Mouse (Mus musculus) Patski (cell line): Measurements from ENCODE around the gene Gnb2. TPM values are rescaled to one million over a fixed set of nuclear protein-coding genes. Genes with fewer than 3 reads are reported as not detected.

Experiments used
- ATAC-seq: fragments of 100-300 bp; one replicate; pipeline ENCODE4 v1.8.0; 2021
- CTCF ChIA-PET: fragments of 350-600 bp; sonication (Branson Sonifier 250); formaldehyde crosslinking; loops from one replicate; lab custom pipeline; 2022; ENCODE audit warnings: inconsistent platforms; lab: Charles Lee
- POLR2A ChIA-PET: fragments of 350-600 bp; sonication (Branson Sonifier 250); formaldehyde crosslinking; loops from one replicate; lab custom pipeline; 2022; ENCODE audit warnings: antibody characterized with exemption, inconsistent platforms; lab: Charles Lee
- DNase-seq: peaks from one replicate; pipeline ENCODE4 v3.0.0-alpha.2; 2011; ENCODE audit warnings: low read depth, low spot score
- H3K27me3 ChIP-seq: fragments of 371-371 bp; one replicate; pipeline ENCODE4 v1.5.1; 2021
- CTCF ChIP-seq: fragments of 100-300 bp; IDR thresholded peaks from one replicate; pipeline ENCODE4 v1.5.1; 2021
- in situ Hi-C: fragments of 300-500 bp; cut with MboI; formaldehyde crosslinking; loops from 3 replicates; pipeline ENCODE4 v1.11.1; 2018; ENCODE audit warnings: low pct_unique_long_range_greater_than_20kb, mixed read lengths
- polyA plus RNA-seq: library from polyadenylated mRNA; unstranded; gene quantifications from one replicate; pipeline ENCODE4 v1.2.3, GENCODE M21; 2021

Gnb2 gene
- polyA plus RNA-seq, 1 experiment from 2014 or later: 963 TPM

DNA sequence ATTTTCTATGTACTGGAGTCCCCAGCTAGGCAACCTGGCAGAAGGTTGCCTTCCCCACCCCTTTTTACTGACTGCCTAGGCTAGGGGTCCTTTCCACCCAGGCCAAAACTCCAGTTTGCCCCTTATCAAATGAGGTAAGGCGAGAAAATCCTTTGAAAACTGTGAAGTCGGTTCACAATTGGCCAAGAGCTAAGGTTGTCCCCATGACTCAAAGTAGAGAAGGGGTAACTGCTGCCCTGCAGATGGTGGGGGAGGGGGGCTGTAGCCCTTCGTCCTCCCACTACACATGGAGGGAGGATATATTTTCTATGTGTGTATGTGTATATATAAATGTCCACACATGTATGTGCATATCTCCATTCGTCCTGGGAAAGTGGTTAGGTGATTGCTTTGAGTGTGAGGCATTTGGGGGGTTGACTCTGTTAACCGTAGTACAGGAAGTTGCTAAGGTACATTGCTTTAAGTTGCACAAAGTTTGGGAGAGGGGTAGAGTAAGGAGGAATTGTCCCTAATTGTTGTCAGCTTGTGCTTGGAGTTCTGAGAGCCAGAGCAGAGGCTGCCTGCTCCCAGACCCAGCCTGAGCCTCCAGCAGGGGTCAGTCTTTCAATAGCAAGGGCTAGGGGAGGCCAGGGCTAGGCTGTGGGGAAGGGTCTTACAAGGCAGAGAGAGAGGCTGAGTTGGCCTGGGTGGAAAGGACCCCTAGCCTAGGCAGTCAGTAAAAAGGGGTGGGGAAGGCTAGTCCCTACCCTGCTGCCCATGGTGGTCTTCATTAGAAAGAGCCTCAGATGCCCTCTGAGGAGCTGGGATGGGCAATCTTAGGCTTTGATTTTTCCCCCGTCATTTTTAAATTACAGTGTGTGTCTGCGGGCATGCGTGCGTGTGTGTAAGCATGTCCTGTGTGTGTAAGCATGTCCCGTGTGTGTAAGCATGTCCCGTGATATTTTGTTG lies 20.2 kb downstream of the Gnb2 start:
- DNase-seq: no peak
- ATAC-seq: no peak
- CTCF ChIA-PET: interaction anchor here (1.0 to 4.4 kb wide), 7 partner anchors 10 to 87 kb away, joined by 3 to 30 read pairs (median 5); partner anchors contain the start of gene Pop7

DNA sequence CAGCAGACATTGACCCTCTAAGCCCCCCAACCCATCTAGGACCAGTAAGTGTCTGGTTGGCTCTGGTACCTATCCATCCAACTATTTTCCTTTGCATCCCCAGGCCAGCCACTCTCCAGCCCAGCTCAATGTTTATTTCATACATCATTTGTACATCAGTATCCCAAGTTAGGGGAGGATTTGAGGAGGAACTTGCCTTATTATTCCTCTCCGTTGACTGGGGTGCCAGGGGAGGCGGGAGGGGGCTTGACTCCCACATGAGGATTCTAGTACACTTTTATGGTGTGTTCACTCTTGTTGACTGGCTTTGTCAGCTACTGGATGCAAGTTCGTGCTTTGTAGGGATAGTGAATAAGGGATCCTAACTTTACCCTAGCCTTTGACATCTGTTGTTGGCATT lies 21.6 kb downstream of the Gnb2 start:
- no peak for TF ChIP-seq CTCF
- ATAC-seq (no peak), DNase-seq (no peak)
- CTCF ChIA-PET: interaction anchor here (1.4 to 4.4 kb wide), 3 partner anchors 9 to 88 kb away, joined by 3 to 30 read pairs (median 17); partner anchors contain the start of gene Pop7
- in situ Hi-C loops: no loop called here
- no peaks in the 10 kb centered on the region for H3K27me3 ChIP-seq
- POLR2A ChIA-PET: interaction anchor here (0.8 to 1.3 kb wide), 5 partner anchors 9 to 18 kb away, joined by 3 to 5 read pairs (median 4); no protein-coding TSS in a partner anchor

More for the DNA sequence above, 20.2 kb downstream of the Gnb2 start:
- in situ Hi-C loops: no loop called here
- TF ChIP-seq CTCF: no peak
- no peaks in the 10 kb centered on the region for H3K27me3 ChIP-seq
- POLR2A ChIA-PET: interaction anchor here (0.7 to 1.3 kb wide), 4 partner anchors 13 to 228 kb away, joined by 4 to 5 read pairs (median 5); no protein-coding TSS in a partner anchor

DNA sequence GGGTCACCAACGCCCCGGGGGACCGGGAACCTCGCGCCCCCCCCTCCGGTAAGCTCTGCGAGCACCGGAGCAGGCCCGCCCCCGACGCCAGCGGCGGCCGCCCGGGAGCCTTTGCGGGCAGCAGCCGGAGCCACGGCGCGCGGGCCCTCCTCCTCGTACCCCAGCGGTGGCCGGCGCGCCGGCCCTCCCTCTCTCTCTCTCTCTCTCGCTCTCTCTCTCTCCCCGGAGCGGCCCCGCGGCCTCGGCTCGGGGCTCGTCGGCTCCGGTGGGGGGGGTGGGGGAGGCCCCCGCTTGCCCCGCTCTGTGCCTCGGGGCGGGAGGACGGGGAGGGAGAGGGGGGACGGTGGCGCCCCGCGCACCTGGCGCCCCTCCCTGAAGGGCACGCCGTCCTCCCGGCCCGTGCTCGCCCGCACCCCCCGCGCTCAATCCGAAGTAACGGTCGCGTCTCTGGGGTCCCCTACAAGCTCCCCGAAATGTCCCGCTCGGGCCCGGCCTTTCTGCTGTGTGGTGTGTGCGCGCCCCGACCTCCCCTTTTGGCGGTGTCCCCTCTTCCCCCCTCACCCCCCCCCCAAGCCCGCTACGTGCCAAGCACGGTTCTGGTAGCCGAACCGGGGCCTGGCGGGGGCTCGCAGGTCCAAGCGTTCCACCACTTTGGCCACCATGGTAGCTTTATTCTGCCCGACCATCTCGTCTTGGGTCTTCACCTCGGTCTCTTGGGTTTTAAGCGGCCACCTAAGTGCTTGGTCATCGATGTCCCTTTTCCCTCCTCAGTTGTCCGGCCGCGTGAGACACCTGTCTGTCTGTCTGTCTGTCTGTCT lies 22.5 kb downstream of the Gnb2 start:
- peak; percentile 23 for ATAC-seq
- POLR2A ChIA-PET: interaction anchor here (0.6 to 1.3 kb wide), 7 partner anchors 8 to 152 kb away, joined by 3 to 5 read pairs (median 4); no protein-coding TSS in a partner anchor
- CTCF ChIA-PET: interaction anchor here (0.6 to 4.4 kb wide), 2 partner anchors 8 to 12 kb away, joined by 3 to 30 read pairs; partner anchors contain the start of gene Pop7
- in situ Hi-C loops: no loop called here
- no peak for DNase-seq
- no peak for TF ChIP-seq CTCF
- H3K27me3 ChIP-seq: no peaks in the 10 kb centered on the region

DNA sequence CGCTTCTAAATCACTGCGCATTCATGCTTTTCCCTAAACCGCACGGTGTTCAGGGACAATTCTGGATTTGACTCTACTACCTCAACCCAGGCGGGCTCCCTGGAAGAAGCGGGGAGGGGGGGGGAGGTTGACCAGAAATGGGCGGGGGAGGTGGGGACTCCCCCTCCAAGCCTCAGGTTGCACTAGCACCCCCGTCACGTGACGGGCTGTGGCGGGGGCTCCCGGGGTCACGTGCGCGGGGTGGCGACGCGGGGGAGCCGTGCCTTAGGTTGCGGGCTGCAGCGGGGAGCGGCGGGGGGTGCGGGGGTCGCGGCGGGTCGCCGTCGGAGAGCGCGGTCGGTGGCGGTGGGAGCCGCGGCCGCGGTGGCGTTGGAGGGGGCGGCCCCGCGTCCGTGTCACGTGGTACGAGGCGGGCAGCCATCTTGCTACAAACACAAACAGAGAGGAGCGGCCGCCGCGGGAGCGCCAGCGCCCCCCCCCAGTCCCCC lies 23.3 kb downstream of the Gnb2 start:
- POLR2A ChIA-PET: interaction anchor here (0.7 kb wide), 1 partner anchor 152 kb away, joined by 3 read pairs; no protein-coding TSS in a partner anchor
- ATAC-seq: peak; percentile 52

DNA sequence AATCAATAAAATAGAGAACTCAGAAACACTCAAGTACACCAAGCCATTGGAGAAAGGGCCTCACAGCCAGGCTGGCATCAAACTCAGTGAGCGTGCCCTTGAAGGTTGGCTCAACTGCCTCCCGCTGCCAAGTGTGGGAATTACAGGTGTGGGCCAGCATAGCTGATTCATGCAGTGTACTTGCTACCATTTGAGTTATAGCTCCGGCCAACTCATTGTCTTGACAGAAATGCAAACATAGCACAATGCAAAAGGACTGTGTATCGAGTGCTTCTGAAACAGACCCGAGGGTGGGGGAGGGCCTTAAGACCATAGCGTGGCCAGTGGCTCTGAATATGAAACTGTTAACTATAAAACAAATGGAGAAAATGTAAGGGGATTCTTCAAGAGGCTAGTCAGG lies 29.3 kb downstream of the Gnb2 start:
- no peak for TF ChIP-seq CTCF

More for the DNA sequence above, 23.3 kb downstream of the Gnb2 start:
- no peak for DNase-seq
- CTCF ChIA-PET: interaction anchor here (0.6 kb wide), 1 partner anchor 13 kb away, joined by 3 read pairs; no protein-coding TSS in a partner anchor
- no peak for TF ChIP-seq CTCF
- no peaks in the 10 kb centered on the region for H3K27me3 ChIP-seq
- in situ Hi-C loops: no loop called here

DNA sequence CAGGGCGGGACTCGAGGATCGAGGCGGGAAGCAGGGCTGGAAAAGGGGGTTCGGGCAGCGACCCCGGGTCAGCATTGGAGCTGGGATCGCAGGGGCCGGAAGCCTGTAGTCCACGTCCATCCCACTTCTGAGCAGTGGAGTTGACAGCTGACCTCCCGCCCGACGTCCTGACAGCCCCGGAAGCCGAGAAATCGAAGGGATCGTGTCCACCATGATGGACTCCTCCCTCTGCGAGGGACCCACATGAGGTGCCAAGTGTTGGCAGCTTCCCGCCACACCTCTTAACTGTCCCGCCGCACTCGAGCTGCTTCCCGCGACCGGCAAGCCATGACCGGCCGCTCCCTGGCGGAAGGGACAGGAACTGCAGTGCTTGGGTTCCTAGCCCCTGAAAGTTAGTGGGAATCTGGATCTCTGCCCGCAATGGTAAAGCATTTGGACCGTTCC lies 30.6 kb downstream of the Gnb2 start:
- TF ChIP-seq CTCF: no peak
- H3K27me3 ChIP-seq: no peaks in the 10 kb centered on the region
- POLR2A ChIA-PET: interaction anchor here (0.6 to 2.0 kb wide), 8 partner anchors 9 to 191 kb away, joined by 3 to 6 read pairs (median 4); no protein-coding TSS in a partner anchor
- in situ Hi-C loops: loop anchor here (5.0 kb wide), 1 partner anchor 165 kb away; no protein-coding TSS in a partner anchor
- DNase-seq (peak; percentile 55), ATAC-seq (peak; percentile 85)
- CTCF ChIA-PET: interaction anchor here (0.7 to 4.6 kb wide), 27 partner anchors 10 to 386 kb away, joined by 3 to 30 read pairs (median 5); partner anchors contain the start of genes Gigyf1 and Srrt

More for the DNA sequence above, 29.3 kb downstream of the Gnb2 start:
- ChIA-PET POLR2A (interaction anchor here (1.1 to 1.2 kb wide), 2 partner anchors 27 to 198 kb away, joined by 3 read pairs; no protein-coding TSS in a partner anchor), CTCF (interaction anchor here (1.3 to 4.0 kb wide), 3 partner anchors 9 to 30 kb away, joined by 3 to 30 read pairs (median 9); partner anchors contain the start of gene Gigyf1)
- in situ Hi-C loops: loop anchor here (5.0 kb wide), 1 partner anchor 167 kb away; no protein-coding TSS in a partner anchor
- ATAC-seq: no peak
- no peaks in the 10 kb centered on the region for H3K27me3 ChIP-seq
- no peak for DNase-seq

DNA sequence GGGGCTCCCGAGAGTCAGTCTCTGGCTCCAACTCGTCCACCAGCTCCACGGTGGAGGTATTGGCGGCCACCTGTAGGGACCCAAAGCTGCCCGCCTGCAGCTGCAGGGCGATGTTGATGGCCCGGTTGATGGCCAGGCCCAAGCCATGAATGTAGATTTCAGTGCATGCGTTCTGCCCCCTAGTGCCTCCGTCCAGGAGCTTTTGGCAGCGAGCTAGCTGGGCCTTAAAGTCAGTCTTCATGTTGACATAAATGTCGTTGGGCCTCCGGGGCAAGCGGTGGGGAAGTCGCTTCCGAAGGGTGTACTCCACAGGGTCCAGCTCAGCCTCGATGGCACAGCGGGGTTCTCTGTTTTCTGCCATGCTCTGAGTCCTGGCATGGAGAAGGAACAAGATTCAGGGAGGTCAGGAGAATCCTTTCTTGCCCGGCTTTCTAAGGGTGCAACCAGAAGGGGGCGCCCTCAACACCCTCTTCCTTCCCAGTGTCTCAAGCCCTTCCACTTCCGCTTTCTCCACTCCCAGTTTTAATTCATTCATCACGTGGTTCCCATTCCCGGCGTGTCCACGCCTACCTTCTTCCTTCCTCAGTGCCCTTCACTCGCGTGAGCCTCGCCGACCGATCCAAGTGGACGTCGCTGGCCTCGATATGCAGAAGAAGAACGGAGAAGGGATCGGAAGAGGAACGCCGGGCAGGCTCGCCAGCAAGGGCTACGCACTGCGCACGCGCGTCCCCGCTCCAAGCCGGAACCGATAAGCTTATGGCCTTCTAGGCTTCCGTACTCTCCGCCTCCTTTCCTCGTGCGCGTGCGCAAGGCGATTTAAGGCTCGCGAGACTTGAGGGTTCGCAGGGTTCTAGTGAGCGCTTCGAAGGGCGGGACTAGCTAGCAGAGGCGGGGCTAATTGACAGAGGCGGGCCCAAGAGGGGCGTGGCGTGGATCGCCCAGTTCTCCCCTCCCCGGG lies 31.3 kb downstream of the Gnb2 start, which contains the start of gene Pop7:
Pop7 (minus strand) TSS at position 810 of the 958 bp plus-strand sequence.
- no peak for TF ChIP-seq CTCF
- ChIA-PET CTCF (interaction anchor here (0.7 to 4.6 kb wide), 32 partner anchors 9 to 385 kb away, joined by 3 to 30 read pairs (median 4); partner anchors contain the start of genes Gigyf1, Pcolce and Srrt), POLR2A (interaction anchor here (0.6 to 2.0 kb wide), 11 partner anchors 8 to 167 kb away, joined by 3 to 6 read pairs (median 3); no protein-coding TSS in a partner anchor)
- in situ Hi-C loops: loop anchor here (5.0 kb wide), 1 partner anchor 165 kb away; no protein-coding TSS in a partner anchor
- DNase-seq: peak; percentile 100
- peak; percentile 89 for ATAC-seq
- no peaks in the 10 kb centered on the region for H3K27me3 ChIP-seq

DNA sequence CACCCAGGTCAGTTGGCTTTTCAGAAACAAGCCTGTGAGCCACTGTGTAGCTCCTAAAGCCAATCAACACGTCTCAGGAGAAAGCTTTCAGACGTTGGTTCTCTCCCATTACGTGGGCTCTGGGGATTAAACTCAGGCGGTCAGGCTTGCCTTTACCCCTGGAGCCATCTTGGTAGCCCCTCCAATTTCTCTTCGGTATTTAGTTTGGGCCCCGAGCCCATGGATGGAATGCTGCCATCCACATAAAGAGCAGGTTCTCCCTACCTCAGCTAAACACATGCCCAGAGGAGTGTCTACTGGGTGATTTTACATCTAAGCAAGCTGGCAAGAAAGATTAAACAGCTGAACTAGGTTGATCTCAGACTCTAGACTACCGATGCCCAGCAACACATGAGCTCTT lies 33.1 kb downstream of the Gnb2 start:
- CTCF ChIA-PET: interaction anchor here (2.4 to 4.6 kb wide), 3 partner anchors 7 to 166 kb away, joined by 12 to 26 read pairs (median 17); no protein-coding TSS in a partner anchor
- in situ Hi-C loops: loop anchor here (5.0 kb wide), 1 partner anchor 163 kb away; no protein-coding TSS in a partner anchor
- POLR2A ChIA-PET: interaction anchor here (0.7 kb wide), 1 partner anchor 31 kb away, joined by 5 read pairs; no protein-coding TSS in a partner anchor
- ATAC-seq (no peak), DNase-seq (no peak)
- TF ChIP-seq CTCF: no peak
- H3K27me3 ChIP-seq: no peaks in the 10 kb centered on the region
